ENCODE assay signal across 8 mouse cellular contexts in genomic region chr16:17110771-17111743, GRCm38 (mm10). TPM values are rescaled to one million over a fixed set of nuclear protein-coding genes. Genes with fewer than 3 reads are reported as not detected.
A peak's percentile ranks its signal among the peaks of the same experiment; 100 is the strongest.
DNase-seq lines count a peak whose midpoint lies in the region; ATAC-seq and TF ChIP-seq lines count a peak whose summit lies in the region.

Gene Ppil2, minus strand, starts transcription at chr16:17111257.

- peak; percentile 77 for DNase-seq in MN1 (ENCODE audit: low spot score)
- DNase-seq in cerebellum, adult 2 months = peak; percentile 77 to 80
- peak; percentile 81 for DNase-seq in forelimb bud, embryonic 11.5 days (ENCODE audit: low read depth, low spot score)
- DNase-seq in layer of hippocampus, adult 9-11 months = peak; percentile 76
- peak; percentile 44 for DNase-seq in ovary, adult 18-20 months (ENCODE audit: low spot score)
- peak; percentile 74 for DNase-seq in thymus, adult 2 months

- WGBS in cerebellum, adult 2 months = 7% methylated on average over 38 of the region's 38 CpGs
- 6% methylated on average over 37 of the region's 38 CpGs for WGBS in lung, embryonic 16.5 days
- WGBS in thymus, adult 2 months = 7% methylated on average over 38 of the region's 38 CpGs

- peak within 1 kb of the TSS; percentile 66 for H3K4me3 ChIP-seq in cerebellum, adult 2 months (replicated peaks; ENCODE audit: insufficient read depth, low read depth, low read length)
- peak within 1 kb of the TSS; percentile 96 for H3K4me3 ChIP-seq in lung, embryonic 16.5 days (ENCODE audit: low read length)
- peak within 1 kb of the TSS; percentile 93 for H3K4me3 ChIP-seq in thymus, adult 2 months (ENCODE audit: control insufficient read depth, insufficient read depth, low read length)

- peak within 1 kb of the TSS; percentile 76 for H3K9ac ChIP-seq in lung, embryonic 16.5 days (ENCODE audit: low read length)

- peak within 1 kb of the TSS; percentile 68 for H3K4me2 ChIP-seq in lung, embryonic 16.5 days (ENCODE audit: low read depth, low read length)

- ATAC-seq in hematopoietic stem cell, adult 5-6 weeks (replicated peaks in 1 of 2; ENCODE audit: insufficient read depth in 1 of 2, low FRiP score in 2 of 2, low TSS enrichment in 1 of 2, low read depth in 1 of 2, poor library complexity in 2 of 2, severe bottlenecking in 2 of 2) = peak; percentile 78 to 91
- ATAC-seq in lung, embryonic 16.5 days (ENCODE audit: low read depth) = peak; percentile 85

- no peaks in the 10 kb centered on the region; the same call in 1 of the 2 replicates for H3K4me1 ChIP-seq in cerebellum, adult 2 months (ENCODE audit: control insufficient read depth, insufficient read depth, low read length)
- H3K4me1 ChIP-seq in lung, embryonic 16.5 days (replicated peaks; ENCODE audit: control insufficient read depth, insufficient read depth, low read length) = peaks cover 10% of the 10 kb centered on the region
- H3K4me1 ChIP-seq in thymus, adult 2 months (replicated peaks; ENCODE audit: control insufficient read depth, insufficient read depth, low read length) = peaks cover 9% of the 10 kb centered on the region

- no peak for TF ChIP-seq CTCF in cerebellum, adult 2 months (IDR thresholded peaks at IDR 0.05; ENCODE audit: borderline replicate concordance, insufficient read depth, low read depth, low read length)
- TF ChIP-seq CTCF in thymus, adult 2 months (IDR thresholded peaks at IDR 0.05; ENCODE audit: borderline replicate concordance, control insufficient read depth, extremely low read depth, insufficient read depth, low read length, poor library complexity) = 0 out of 2 replicates have a peak, but pooled peaks have one; percentile 21

- H3K27ac ChIP-seq in cerebellum, adult 2 months (ENCODE audit: insufficient read depth, low read length) = no peak within 1 kb of the TSS
- H3K27ac ChIP-seq in lung, embryonic 16.5 days (ENCODE audit: low read length) = peak within 1 kb of the TSS; percentile 49; the same call in 1 of the 2 replicates
- H3K27ac ChIP-seq in thymus, adult 2 months (ENCODE audit: control insufficient read depth, insufficient read depth, low read length) = peak within 1 kb of the TSS; percentile 66

- TF ChIP-seq POLR2A in cerebellum, adult 2 months (IDR thresholded peaks at IDR 0.05; ENCODE audit: borderline replicate concordance, insufficient read depth, low read length) = peak; percentile 98; the same call in 1 of the 2 replicates
- peak; percentile 66 for TF ChIP-seq POLR2A in thymus, adult 2 months (IDR thresholded peaks at IDR 0.05; ENCODE audit: control insufficient read depth, extremely low read depth, insufficient read depth, low read length, poor library complexity)

- peaks cover 12% of the 10 kb centered on the region for H3K36me3 ChIP-seq in lung, embryonic 16.5 days (ENCODE audit: control insufficient read depth, insufficient read depth, low read length)
- peaks cover 14% of the 10 kb centered on the region for H3K36me3 ChIP-seq in thymus, adult 2 months (ENCODE audit: control insufficient read depth, insufficient read depth, low read length)

- no peaks in the 10 kb centered on the region for H3K27me3 ChIP-seq in cerebellum, adult 2 months (ENCODE audit: control insufficient read depth, insufficient read depth, low read length)
- H3K27me3 ChIP-seq in lung, embryonic 16.5 days (ENCODE audit: control insufficient read depth, insufficient read depth, low read depth, low read length) = no peaks in the 10 kb centered on the region
- no peaks in the 10 kb centered on the region for H3K27me3 ChIP-seq in thymus, adult 2 months (ENCODE audit: control insufficient read depth, insufficient read depth, low read length)

- no peaks in the 10 kb centered on the region for H3K9me3 ChIP-seq in lung, embryonic 16.5 days (ENCODE audit: control insufficient read depth, low read length)

RNA-seq across cellular contexts. Expression of gene Ppil2, which starts in this region (rescaled TPM):
- polyA plus RNA-seq in cerebellum, adult 2 months (2012; rRNA removed) = 108 and 111 TPM in 2 replicates
- total RNA-seq in hematopoietic stem cell, adult 5-6 weeks (2017) = 85.2 and 117 TPM in 2 replicates
- 143 and 146 TPM in 2 replicates for polyA plus RNA-seq in lung, embryonic 16.5 days (2015; fragmentation: Nextera tagmentation; extraction: Ambion mirVana)
- 163 and 176 TPM in 2 replicates for polyA plus RNA-seq in thymus, adult 2 months (2012; rRNA removed)
